Mouse (Mus musculus) embryonic facial prominence, embryonic 10.5 days (tissue): ENCODE data around the gene Dhrs1. TPM values are rescaled to one million over a fixed set of nuclear protein-coding genes. Genes with fewer than 3 reads are reported as not detected.
"Not testable (repeated sequence)": the region's sequence is repeated elsewhere in the genome, so short reads cannot be mapped to it uniquely, and the experiment has no call there.

Experiments
- DNase-seq: peaks from one replicate; pipeline ENCODE4 v3.0.0-alpha.2; 2017; ENCODE audit warnings: low spot score
- H3K27ac ChIP-seq: fragments of 300-500 bp; sonication (generic); replicated peaks from 2 replicates; pipeline ENCODE4 v1.5.1; 2016; ENCODE audit warnings: mild to moderate bottlenecking
- H3K27me3 ChIP-seq: fragments of 300-500 bp; sonication (generic); replicated peaks from 2 replicates; pipeline ENCODE4 v1.6.1; 2016; ENCODE audit warnings: low read depth, mild to moderate bottlenecking; ENCODE audit not compliant: poor library complexity, severe bottlenecking
- H3K36me3 ChIP-seq: fragments of 300-500 bp; sonication (generic); replicated peaks from 2 replicates; pipeline ENCODE4 v1.6.1; 2016; ENCODE audit warnings: mild to moderate bottlenecking, moderate library complexity
- H3K4me1 ChIP-seq: fragments of 300-500 bp; sonication (generic); 2 replicates; pipeline ENCODE4 v1.6.1; 2016
- H3K4me3 ChIP-seq: fragments of 300-500 bp; sonication (generic); 2 replicates; pipeline ENCODE4 v1.5.1; 2016; ENCODE audit warnings: mild to moderate bottlenecking, moderate library complexity
- H3K9me3 ChIP-seq: fragments of 300-500 bp; sonication (generic); 2 replicates; pipeline ENCODE4 v1.6.1; 2016; ENCODE audit warnings: mild to moderate bottlenecking
- WGBS: fragments of 180-500 bp; shearing (Covaris S2); methylation state at CpG from one replicate; pipeline ENCODE4 v1.1.7; 2016; 5-methylcytosine and 5-hydroxymethylcytosine counted together
- polyA plus RNA-seq: library from polyadenylated mRNA; unstranded; fragments of >200 nt; fragmentation: Nextera tagmentation; extraction: Ambion mirVana; gene quantifications from 2 replicates; pipeline ENCODE4 v1.2.1, GENCODE M21; 2016

The Dhrs1 gene
- polyA plus RNA-seq, 1 experiment from 2014 or later = 69.6 TPM

DNA sequence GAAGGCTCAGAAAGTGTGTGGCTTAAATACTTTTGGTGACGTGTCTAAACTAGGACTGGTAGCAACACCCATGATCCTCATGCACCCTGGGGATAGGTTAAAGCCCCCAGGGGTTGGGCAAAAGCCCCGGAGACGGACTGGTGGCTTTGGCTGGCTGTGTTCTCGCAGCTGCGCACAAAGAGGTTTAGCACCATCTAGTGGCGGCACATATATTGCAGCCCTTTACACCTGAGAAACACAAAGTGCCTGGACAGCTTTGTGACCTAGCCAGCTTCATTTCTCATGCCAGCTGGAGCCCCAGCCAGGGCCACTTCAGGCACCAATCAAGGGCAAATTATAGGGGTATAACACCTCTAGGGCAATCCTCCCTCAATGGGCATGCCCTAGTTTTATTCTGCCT is 14.7 kb upstream of the Dhrs1 start:
- WGBS = 2% methylated on average over 6 of the region's 6 CpGs
- Histone ChIP-seq H3K27me3 (peaks cover 50% of the 10 kb centered on the region), H3K4me1 (peaks cover 23% of the 10 kb centered on the region), H3K4me3 (peak overlapping the region; percentile 39), H3K36me3 (peaks cover 17% of the 10 kb centered on the region)
- DNase-seq = peak; percentile 85
- not testable (repeated sequence) for H3K27ac ChIP-seq, H3K9me3 ChIP-seq

- 22% methylated on average over 8 of the region's 8 CpGs for WGBS
- DNase-seq = peak; percentile 52
- Histone ChIP-seq H3K27me3 (peaks cover 32% of the 10 kb centered on the region), H3K27ac (no peak within 1 kb of the TSS), H3K4me3 (no peak within 1 kb of the TSS), H3K36me3 (peaks cover 35% of the 10 kb centered on the region), H3K9me3 (no peaks in the 10 kb centered on the region), H3K4me1 (peaks cover 23% of the 10 kb centered on the region)
Observed at GRCm38 (mm10) chr14:55758363-55758784, 12.9 kb upstream of the Dhrs1 start, which contains the start of gene Cideb. Gene Cideb, minus strand, starts transcription at chr14:55758458.

GRCm38 (mm10) chr14:55757566-55757965 is 12.1 kb upstream of the Dhrs1 start:
- WGBS = 90% methylated on average over 6 of the region's 6 CpGs
- Histone ChIP-seq H3K27me3 (peaks cover 24% of the 10 kb centered on the region), H3K4me3 (no peak overlapping the region), H3K4me1 (peaks cover 20% of the 10 kb centered on the region), H3K27ac (no peak overlapping the region), H3K9me3 (no peaks in the 10 kb centered on the region), H3K36me3 (peaks cover 43% of the 10 kb centered on the region)
- DNase-seq = no peak

- H3K4me1 ChIP-seq = peaks cover 35% of the 10 kb centered on the region
- H3K36me3 ChIP-seq = peaks cover 55% of the 10 kb centered on the region
- no peak overlapping the region for H3K27ac ChIP-seq
- WGBS = 89% methylated on average over 10 of the region's 10 CpGs
- no peaks in the 10 kb centered on the region for H3K27me3 ChIP-seq
- no peak for DNase-seq
- peak overlapping the region; percentile 90 for H3K4me3 ChIP-seq
- no peaks in the 10 kb centered on the region for H3K9me3 ChIP-seq
Observed at GRCm38 (mm10) chr14:55747051-55747847, 1.8 kb upstream of the Dhrs1 start.

- H3K36me3 ChIP-seq = peaks cover 47% of the 10 kb centered on the region
- H3K27ac ChIP-seq = peak overlapping the region; percentile 85
- WGBS = under 1% methylated on average over 31 of the region's 31 CpGs
Observed at GRCm38 (mm10) chr14:55745861-55746237, 359 bp upstream of the Dhrs1 start.

DNA sequence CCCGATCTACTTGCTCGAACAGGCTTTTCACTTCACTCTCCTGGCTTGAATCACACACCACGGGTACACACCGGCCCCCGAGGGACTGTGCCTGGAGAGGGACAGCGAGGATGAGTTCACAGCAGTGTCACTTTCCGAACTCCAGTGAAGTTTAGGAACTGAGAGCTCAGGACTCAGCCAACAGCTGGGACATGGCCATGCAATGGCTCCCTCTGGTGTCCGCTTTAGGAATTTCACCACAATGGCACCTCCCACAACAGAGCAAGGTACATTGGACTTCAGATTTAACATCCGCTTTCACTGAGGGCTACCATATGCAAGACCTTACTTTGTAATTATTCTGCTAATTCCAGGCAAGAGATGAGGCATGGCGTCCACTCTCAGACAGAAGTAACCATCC is 1.8 kb downstream of the Dhrs1 start:
- Histone ChIP-seq H3K4me1 (peaks cover 35% of the 10 kb centered on the region), H3K4me3 (peak overlapping the region; percentile 32; the same call in 1 of the 2 replicates), H3K27me3 (no peaks in the 10 kb centered on the region), H3K36me3 (peaks cover 47% of the 10 kb centered on the region), H3K9me3 (no peaks in the 10 kb centered on the region), H3K27ac (no peak overlapping the region)
- WGBS = 22% methylated on average over 10 of the region's 10 CpGs
- DNase-seq = peak; percentile 86

More at GRCm38 (mm10) chr14:55745861-55746237, 359 bp upstream of the Dhrs1 start:
- Histone ChIP-seq H3K27me3 (no peaks in the 10 kb centered on the region), H3K4me1 (peaks cover 35% of the 10 kb centered on the region), H3K9me3 (no peaks in the 10 kb centered on the region), H3K4me3 (peak overlapping the region; percentile 90)
- no peak for DNase-seq

DNA sequence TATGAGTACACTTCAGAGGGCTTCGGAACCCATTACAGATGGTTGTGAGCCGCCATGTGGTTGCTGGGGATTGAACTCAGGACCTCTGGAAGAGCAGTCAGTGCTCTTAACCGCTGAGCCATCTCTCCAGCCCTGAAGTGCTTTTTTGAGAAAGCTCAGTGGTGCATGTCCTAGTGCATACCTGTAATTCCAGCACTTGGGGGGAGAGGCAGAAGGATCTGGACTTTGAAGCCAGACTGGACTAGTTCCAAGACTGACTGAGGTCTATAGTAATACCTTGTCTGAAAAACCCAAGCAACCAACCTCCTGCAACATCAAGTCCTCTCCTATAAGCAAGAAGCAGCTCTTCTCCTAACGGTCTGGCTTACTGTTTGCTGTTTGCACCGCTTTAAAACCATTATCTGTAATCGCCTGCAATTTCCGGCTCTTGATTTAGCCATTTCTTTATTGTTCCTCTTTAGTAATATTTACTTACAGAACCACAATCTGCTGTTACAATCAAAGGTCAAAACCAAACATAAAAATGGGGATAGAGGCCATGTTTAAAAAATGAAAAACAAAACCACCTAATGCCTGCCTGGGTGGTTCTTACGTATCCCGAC is 8.3 kb downstream of the Dhrs1 start:
- no peak overlapping the region for H3K27ac ChIP-seq
- DNase-seq = no peak
- peaks cover 34% of the 10 kb centered on the region for H3K36me3 ChIP-seq
- H3K27me3 ChIP-seq = no peaks in the 10 kb centered on the region
- H3K9me3 ChIP-seq = no peaks in the 10 kb centered on the region
- H3K4me1 ChIP-seq = no peaks in the 10 kb centered on the region
- WGBS = 88% methylated on average over 9 of the region's 9 CpGs
- no peak overlapping the region for H3K4me3 ChIP-seq

- no peak overlapping the region for H3K27ac ChIP-seq
- 89% methylated on average over 4 of the region's 4 CpGs for WGBS
- no peak for DNase-seq
- H3K4me1 ChIP-seq = no peaks in the 10 kb centered on the region
- peaks cover 27% of the 10 kb centered on the region for H3K36me3 ChIP-seq
- H3K9me3 ChIP-seq = no peaks in the 10 kb centered on the region
- H3K27me3 ChIP-seq = 0 out of 2 replicates have a peak, but pooled peaks cover 2% of the 10 kb centered on the region
- H3K4me3 ChIP-seq = no peak overlapping the region
Observed at GRCm38 (mm10) chr14:55735758-55736157, 9.7 kb downstream of the Dhrs1 start.

DNA sequence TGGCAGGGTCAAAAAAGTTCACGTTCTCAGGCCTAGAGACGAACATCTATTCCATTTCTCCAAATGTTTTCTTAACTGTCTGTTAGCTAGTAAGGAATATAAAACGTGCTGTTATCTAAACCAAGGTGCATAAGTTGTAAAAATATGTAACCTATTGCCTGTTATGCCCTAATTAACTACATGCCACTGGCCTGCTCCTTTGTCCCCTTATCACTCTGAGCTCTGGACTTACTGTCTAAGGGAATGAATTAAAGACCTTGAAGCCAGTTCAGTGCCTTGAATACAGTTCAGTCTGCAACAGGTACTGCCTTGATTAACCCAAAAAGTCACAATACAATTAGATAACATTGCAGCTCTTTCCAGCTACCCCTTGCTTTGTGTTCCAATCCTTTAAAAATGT is 10.2 kb downstream of the Dhrs1 start:
- WGBS = 79% methylated on average over 3 of the region's 3 CpGs
- H3K27ac ChIP-seq = no peak overlapping the region
- DNase-seq = no peak
- H3K4me3 ChIP-seq = no peak overlapping the region
- peaks cover 23% of the 10 kb centered on the region for H3K36me3 ChIP-seq
- no peaks in the 10 kb centered on the region for H3K4me1 ChIP-seq
- H3K9me3 ChIP-seq = no peaks in the 10 kb centered on the region
- 0 out of 2 replicates have a peak, but pooled peaks cover 3% of the 10 kb centered on the region for H3K27me3 ChIP-seq

DNA sequence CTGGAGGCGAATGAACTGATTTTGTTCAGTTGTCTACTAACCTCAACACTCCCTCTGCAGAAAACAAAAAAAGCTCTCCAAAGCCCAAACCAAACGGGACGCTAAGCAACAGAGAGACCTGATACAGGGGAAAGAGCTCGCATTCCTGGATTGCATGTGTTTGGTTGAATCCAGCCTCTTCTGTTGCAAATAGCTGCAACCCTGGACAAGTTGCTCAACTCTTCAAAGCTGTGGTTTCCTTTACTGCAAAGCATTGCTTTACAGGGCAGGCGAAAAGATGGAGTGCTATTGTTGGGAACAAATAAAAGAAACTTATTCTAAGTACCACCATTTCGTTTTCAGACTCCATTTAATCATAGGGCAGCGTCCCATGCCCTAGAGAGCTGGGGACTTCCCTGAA is 10.6 kb downstream of the Dhrs1 start:
- Histone ChIP-seq H3K36me3 (peaks cover 18% of the 10 kb centered on the region), H3K4me3 (no peak overlapping the region), H3K9me3 (no peaks in the 10 kb centered on the region), H3K27ac (no peak overlapping the region), H3K27me3 (0 out of 2 replicates have a peak, but pooled peaks cover 3% of the 10 kb centered on the region), H3K4me1 (no peaks in the 10 kb centered on the region)
- 78% methylated on average over 7 of the region's 7 CpGs for WGBS
- no peak for DNase-seq

DNA sequence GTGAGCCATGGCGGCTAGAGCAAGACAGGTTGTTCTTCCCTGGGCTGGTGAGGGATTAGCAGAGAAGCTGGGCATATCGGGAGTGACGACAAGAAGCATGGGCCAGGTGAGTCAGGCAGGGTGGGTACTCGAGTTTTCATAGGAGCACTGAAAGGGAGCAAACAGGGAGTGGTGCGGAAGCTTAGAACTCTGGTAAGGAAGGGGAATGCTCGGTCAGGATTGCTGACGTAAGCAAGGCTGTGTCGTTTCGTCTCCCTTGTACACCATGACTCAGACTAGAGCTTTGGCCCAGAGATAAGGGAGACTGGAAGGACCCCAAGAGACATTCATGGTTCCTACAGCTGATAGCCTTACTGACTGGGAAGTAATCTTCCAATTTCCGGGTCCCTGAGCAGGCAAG is 11.6 kb downstream of the Dhrs1 start:
- Histone ChIP-seq H3K4me3 (no peak overlapping the region), H3K36me3 (peaks cover 9% of the 10 kb centered on the region), H3K27me3 (0 out of 2 replicates have a peak, but pooled peaks cover 3% of the 10 kb centered on the region), H3K9me3 (no peaks in the 10 kb centered on the region), H3K4me1 (no peaks in the 10 kb centered on the region), H3K27ac (no peak overlapping the region)
- 80% methylated on average over 10 of the region's 10 CpGs for WGBS
- DNase-seq = no peak

GRCm38 (mm10) chr14:55730531-55731032 is 14.9 kb downstream of the Dhrs1 start:
- H3K27ac ChIP-seq = no peak overlapping the region
- DNase-seq = no peak
- H3K4me3 ChIP-seq = no peak overlapping the region
- no peaks in the 10 kb centered on the region for H3K9me3 ChIP-seq
- WGBS = 88% methylated on average over 7 of the region's 7 CpGs
- H3K4me1 ChIP-seq = no peaks in the 10 kb centered on the region
- 0 out of 2 replicates have a peak, but pooled peaks cover 3% of the 10 kb centered on the region for H3K27me3 ChIP-seq
- H3K36me3 ChIP-seq = no peaks in the 10 kb centered on the region
